Mouse (Mus musculus) brain, embryonic 14.5 days (tissue): ENCODE measurements around the gene Tbx6.

Experiments
- CTCF ChIP-seq: fragments of 200-500 bp; IDR thresholded peaks from 2 replicates; pipeline ENCODE4 v1.5.1; 2012; ENCODE audit warnings: inconsistent platforms, mild to moderate bottlenecking, moderate library complexity, borderline replicate concordance; ENCODE audit not compliant: insufficient read depth, insufficient read length; ENCODE audit errors: extremely low read depth
- POLR2A ChIP-seq: fragments of 200-500 bp; IDR thresholded peaks from 2 replicates; pipeline ENCODE4 v1.6.1; 2012; ENCODE audit warnings: mild to moderate bottlenecking, inconsistent platforms, borderline replicate concordance; ENCODE audit not compliant: poor library complexity, insufficient read depth, insufficient read length, severe bottlenecking; ENCODE audit errors: extremely low read depth

DNA sequence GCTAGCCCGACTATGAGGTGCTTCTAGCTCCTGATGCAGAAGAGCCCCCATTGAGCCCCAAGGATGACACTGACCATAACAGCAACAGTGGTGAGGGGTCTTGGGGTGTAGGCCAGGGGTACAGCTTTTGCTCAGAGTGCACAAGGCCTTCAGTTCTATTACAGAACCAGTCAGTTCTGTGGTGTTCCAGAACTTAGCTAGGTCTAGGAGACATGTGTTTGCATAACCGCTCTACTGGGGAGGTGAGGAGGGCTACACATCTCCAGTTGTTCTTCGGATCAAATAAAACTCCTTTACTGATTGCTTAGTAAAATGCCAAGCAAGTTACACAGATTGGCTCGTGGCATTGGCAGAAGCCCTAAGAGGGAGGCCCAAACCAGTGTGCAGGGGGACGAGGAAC is 50.3 kb downstream of the Tbx6 start, which contains the start of gene 4930451I11Rik:
- no peak for TF ChIP-seq CTCF
- no peak for TF ChIP-seq POLR2A
